Mouse (Mus musculus) cerebellum, adult 9-11 months (tissue): ENCODE results near the gene Maml3.
A peak's percentile ranks its signal among the peaks of the same experiment; 100 is the strongest.

Experiments used
- DNase-seq: peaks from one replicate; pipeline ENCODE4 v3.0.0; 2022

The Maml3 gene

GRCm38 (mm10) chr3:51861631-51862030 is 243.2 kb downstream of the Maml3 start:
- DNase-seq = no peak

- DNase-seq = no peak
Observed at GRCm38 (mm10) chr3:51860458-51860857, 244.4 kb downstream of the Maml3 start.

DNA sequence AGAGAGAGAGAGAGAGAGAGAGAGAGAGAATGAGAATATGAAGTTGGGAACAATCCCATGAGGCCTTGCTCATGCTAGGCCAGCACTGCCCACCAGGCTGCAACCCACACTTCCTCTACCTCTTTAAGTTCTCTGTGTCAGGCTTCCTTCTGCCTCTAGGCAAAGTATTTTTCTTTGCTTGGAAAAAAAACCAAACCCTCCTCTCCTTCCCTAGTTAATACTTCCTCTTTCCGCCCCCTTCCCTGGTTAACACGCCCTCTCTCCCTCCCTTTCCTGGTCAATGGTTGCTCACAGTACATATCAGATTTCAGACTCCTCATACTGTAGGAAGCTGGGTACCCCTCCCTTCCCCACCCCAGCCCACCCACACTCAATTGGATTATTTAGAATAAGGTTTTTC is 245.7 kb downstream of the Maml3 start:
- no peak for DNase-seq

GRCm38 (mm10) chr3:51854152-51854551 is 250.7 kb downstream of the Maml3 start:
- DNase-seq = no peak

DNA sequence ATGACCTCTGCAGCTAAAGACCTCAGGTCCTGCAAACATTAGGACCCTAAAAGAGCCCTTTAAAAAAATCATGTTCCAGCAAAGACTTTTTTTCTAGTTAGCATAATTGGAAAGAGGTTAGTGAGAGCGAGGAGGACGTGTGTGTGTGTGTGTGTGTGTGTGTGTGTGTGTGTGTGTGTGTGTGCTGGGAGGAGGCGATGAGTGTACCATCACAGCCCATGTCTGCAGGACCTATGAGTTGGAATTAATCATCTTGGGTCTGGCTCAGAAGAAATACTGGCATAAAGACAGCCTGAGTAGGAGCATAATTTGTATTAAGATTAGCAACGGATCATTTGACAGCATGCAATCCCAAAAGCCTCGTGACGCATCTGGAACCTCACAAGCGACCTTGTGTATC is 251.3 kb downstream of the Maml3 start:
- no peak for DNase-seq

GRCm38 (mm10) chr3:51852692-51853091 is 252.2 kb downstream of the Maml3 start:
- no peak for DNase-seq

DNA sequence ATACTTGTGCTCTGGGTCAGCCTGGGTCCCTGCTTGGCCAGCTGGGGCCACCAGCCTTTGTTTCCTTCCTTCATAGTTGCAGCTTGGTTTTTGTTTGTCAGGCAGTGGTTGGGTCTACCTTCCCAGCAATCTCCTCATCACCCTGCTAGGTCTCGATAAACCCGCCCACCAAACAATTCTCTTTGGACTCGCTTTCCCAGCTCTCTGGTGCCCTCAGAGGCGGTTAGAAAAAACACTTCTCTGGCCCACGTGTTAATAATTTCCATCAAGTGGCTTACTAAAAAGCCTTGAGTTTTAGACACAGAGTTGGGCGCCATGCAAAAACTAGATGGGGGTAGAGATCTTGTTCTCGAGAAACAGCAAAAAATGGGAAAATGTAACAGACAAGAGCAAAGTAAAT is 253.3 kb downstream of the Maml3 start:
- DNase-seq = no peak

DNA sequence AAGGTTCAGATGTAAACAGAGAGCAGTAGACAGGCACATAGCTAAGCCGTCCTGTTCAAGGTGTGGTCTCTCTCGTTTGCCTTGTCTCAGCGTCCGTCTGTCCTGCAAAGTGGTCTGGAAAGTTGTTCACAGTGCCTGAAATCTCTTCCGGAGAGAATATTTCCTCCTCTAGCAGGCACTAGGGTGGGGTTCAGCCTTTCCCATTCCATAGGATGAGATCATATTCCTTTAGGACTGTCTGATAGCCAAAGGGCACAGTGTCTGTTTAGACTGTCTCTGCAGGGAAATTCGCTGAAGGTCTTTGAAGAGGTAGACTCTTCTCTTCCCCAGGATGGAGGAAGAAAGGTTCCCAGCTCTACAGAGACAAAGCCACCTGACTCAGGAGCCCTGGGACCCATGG is 255.4 kb downstream of the Maml3 start:
- DNase-seq = no peak

DNA sequence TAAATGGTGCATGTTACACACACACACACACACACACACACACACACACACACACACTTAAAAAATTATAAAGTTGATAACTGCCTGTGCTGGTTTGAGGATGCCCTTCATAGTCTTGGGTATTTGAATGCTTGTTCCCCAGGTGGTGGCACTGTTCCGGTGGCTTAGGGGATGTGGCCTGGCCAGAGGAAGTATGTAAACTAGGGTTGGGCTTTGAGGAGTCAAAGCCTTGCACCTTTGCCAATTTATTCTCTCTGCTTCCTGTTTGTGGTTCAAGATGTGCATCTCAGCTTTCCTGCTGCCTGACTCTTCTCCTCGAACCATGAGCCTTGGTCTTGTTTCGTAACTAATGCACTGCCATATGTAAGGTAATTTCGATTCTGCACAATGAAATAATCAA is 257.6 kb downstream of the Maml3 start:
- no peak for DNase-seq

- DNase-seq = no peak
Observed at GRCm38 (mm10) chr3:51844255-51844654, 260.6 kb downstream of the Maml3 start.

GRCm38 (mm10) chr3:51842140-51842539 is 262.7 kb downstream of the Maml3 start:
- no peak for DNase-seq

DNA sequence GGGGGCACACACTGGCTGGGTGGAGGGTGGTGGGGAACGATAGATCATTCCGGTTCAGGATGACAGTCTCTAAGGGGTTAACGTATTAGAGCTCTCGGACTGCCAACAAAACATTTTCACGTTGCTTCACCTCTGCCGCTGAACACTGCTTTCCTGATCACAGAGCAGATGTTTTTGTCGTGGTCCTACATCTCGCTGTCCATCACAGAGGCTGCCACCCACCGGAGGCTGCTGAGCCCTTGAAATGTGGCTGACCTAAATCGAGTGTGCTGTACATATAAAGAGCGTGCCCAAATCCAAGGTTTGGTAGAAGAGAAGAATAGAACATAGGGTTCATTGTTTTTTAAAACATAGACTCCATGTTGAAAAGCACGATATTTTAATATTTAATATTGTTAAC is 263.3 kb downstream of the Maml3 start:
- DNase-seq = no peak

- no peak for DNase-seq
Observed at GRCm38 (mm10) chr3:51841177-51841576, 263.7 kb downstream of the Maml3 start.

DNA sequence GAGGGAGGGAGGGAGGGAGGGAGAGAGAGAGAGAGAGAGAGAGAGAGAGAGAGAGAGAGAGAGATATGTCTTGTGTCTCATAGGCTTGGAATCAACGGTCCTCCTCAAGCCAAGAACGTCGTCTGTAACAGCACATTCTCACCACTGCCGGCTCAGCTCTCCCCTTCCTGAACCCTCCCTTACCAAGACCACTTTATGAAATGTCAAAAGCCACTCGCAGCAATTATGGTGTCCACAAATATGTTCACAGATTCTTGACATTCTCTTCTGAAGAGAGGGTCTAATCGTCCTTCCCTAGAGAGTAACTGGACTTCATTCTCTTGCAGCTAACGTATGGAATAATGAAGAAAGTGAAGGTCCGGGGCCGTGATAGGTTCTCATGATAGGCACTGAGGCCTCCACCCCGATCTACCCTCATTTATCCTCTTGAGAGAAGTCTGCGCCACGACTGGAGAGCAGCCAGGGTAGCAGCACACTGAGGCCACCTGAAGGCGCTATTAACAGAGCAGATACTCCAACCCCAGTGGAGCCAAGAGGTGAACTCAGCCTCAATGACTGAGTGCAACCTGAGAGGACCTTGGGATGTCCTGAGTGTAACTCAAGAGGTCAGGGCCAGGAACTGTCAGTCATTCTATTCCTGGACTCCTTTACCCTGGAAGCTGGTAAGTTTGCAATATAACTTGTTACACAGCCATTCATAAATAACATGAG is 264.6 kb downstream of the Maml3 start:
- no peak for DNase-seq

DNA sequence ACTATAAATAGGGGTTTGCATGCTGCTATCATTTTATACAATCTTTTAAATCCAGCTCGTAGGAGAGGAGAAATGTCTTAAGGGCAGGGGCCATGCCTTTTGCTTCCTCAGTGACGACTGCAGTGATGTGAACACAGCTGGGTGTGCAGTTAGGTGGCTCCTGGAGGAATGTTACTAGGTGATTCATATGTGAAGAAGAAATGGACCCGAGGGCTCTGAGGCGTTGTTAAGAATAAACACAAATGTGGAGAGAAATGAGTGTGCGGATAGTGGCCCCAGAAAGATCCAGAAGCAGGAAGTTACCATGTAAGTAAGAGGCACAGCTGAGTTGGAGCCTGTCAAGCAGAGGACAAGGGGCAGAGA is 265.5 kb downstream of the Maml3 start:
- DNase-seq = no peak

DNA sequence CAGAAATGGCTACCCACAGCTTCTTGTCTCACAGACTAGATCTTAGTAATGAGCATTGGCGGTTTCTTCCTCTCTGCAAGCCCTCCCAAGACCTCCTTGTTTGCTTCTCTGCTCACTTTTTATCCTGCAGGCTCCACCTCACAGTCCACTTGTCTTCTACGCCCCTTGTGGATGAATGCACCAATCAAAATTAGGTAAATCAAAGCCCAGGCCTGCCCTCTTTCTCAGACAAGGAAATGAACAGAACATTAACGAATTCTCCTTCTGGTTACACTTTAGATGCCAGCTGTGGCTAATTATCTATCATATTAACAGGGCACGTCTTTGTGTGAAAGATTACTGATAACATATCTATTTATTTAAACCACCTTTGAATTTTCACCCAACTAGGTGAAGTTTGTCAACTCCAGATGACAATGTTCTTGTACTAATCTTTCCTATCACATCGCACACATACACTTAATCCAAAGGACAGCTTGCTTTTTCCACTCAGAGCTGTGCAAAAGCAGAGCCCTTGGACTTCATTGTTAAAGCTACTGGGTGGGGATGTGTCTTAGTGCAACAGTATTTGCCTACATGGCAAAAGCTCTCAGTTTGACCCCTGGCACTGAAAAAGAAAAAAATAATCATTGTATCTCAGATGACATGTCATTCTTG is 266.1 kb downstream of the Maml3 start:
- no peak for DNase-seq

GRCm38 (mm10) chr3:51832985-51833384 is 271.9 kb downstream of the Maml3 start:
- DNase-seq = no peak

DNA sequence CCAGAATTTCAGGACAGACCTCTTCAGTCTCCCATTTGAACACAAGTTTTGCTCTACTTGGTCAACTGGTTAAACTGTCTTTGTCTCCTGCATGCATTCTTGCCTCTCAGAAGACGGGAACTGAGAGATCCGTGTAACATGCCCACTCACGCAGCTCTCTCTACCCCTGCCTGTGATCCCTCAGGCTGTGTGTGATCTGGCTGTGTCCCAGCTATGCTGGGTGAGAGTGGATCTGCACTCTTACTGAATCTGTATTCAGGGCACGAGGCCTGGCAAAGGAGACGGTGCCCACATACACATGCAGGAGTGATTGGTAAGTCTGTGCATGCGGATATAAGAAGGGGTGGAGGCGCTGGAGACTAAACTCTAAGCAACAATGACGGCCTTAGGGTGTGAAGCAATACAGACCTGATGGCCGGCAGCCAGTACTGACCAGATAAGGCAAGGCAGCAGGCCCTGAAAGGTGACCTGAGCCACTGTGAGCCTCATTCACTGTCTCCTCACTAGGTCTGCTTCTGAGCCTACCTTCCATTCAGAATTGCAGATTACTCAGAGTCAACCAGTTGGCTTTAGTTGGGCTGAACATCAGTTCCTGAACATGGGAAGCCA is 274.0 kb downstream of the Maml3 start:
- no peak for DNase-seq

DNA sequence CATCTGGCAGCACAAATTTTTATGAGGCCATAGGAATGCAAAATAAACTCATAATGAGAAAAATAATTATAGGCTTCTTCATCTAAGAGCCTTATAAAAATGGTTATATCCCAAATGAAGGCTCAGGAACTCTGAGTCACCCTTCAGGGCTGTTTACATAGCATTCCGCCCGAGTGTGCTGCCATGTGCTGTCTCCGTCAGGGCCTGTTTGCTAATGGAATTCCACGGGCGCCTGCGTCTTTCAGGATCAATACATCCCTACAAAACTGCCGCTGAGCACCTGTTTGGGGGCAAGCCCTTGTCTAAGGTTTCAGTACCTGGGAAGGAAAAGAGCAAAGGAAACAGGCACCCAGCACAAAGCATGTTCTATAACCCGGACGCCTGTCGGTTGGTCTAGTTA is 279.3 kb downstream of the Maml3 start:
- DNase-seq = no peak

DNA sequence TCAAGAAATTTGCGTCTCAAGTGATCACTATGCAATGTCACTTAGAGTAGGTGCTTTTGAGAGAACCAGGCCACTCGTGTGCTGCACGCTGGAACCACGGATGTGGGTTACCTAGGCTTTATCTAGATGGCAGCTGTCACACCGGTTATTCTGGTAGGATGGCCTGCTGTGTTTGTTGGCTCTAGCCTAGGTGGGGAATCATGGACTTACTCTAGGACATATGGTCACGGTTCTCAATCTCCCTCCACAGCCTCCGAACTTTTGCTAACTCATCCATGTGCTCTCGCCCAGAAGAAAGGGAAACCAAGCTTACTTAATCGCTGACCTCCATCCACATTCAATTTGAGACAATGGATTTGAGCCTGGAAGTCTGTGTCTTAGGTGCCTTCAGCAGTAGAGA is 280.4 kb downstream of the Maml3 start:
- peak; percentile 93 for DNase-seq

GRCm38 (mm10) chr3:51821551-51821950 is 283.3 kb downstream of the Maml3 start:
- no peak for DNase-seq

DNA sequence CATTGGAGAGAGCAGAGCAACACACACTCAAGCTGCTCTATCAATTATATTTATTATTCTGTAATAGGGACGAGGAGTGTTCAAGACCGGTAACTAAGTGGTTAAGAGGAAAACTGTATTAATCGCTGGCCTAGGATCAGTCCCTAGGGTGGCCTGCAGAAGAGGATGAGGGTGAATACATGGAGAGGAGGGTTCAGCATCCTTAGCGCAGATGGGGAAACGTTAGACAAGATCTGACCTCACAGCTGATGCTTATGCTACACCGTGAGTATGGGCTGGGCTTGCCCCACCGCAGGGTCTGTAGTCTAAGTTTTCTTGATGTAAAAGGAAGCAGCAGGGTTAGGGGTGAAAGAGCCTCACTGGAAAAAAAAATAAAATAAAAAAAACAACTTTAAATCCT is 285.8 kb downstream of the Maml3 start:
- DNase-seq = no peak

- DNase-seq = no peak
Observed at GRCm38 (mm10) chr3:51817919-51818318, 287.0 kb downstream of the Maml3 start.

- no peak for DNase-seq
Observed at GRCm38 (mm10) chr3:51817329-51817728, 287.5 kb downstream of the Maml3 start.
